Mouse (Mus musculus): ENCODE data around the gene 1700025C18Rik.

- no peak for TF ChIP-seq CTCF (IDR thresholded peaks at IDR 0.05; ENCODE audit: insufficient read depth, low read depth, low read length)
- no peak for TF ChIP-seq POLR2A (IDR thresholded peaks at IDR 0.05; ENCODE audit: insufficient read depth, low read depth, low read length)
Measured at GRCm38 (mm10) chr2:165113733-165114132, 23.2 kb upstream of the 1700025C18Rik start.

Data from olfactory bulb, adult 2 months (tissue).